In genomic region chr11:100818359-100819012, GRCm38 (mm10) we compare ENCODE assay signal across 19 mouse cellular contexts. TPM values are rescaled to one million over a fixed set of nuclear protein-coding genes. Genes with fewer than 3 reads are reported as not detected.
DNase-seq lines count a peak whose midpoint lies in the region; ATAC-seq lines count a peak whose summit lies in the region.
"Had no signal": no experiment of that assay in that cellular context is flagged by ENCODE, and none has a peak within 500 bp of the region (broad histone marks: within the 10 kb centered on the region; RNA-seq: fewer than 3 reads in every experiment).

No protein-coding gene starts in this region.

- H3K9ac ChIP-seq in liver, embryonic 15.5 days: peak overlapping the region; percentile 7; the same call in 1 of the 2 replicates
- H3K9ac ChIP-seq: hindbrain, embryonic 15.5 days; midbrain, embryonic 13.5 days had no signal

- peak overlapping the region; percentile 50 for H3K4me2 ChIP-seq in liver, embryonic 15.5 days
- H3K4me2 ChIP-seq: hindbrain, embryonic 15.5 days; midbrain, embryonic 13.5 days had no signal

- no peak overlapping the region for H3K4me3 ChIP-seq in liver, embryonic 15.5 days (replicated peaks)
- H3K4me3 ChIP-seq: hindbrain, embryonic 15.5 days; midbrain, embryonic 13.5 days; myocyte had no signal

- peaks cover 93% of the 10 kb centered on the region for H3K4me1 ChIP-seq in liver, embryonic 15.5 days (replicated peaks)
- H3K4me1 ChIP-seq: midbrain, embryonic 13.5 days had no signal

- peak; percentile 55 for ATAC-seq in erythroid progenitor cell, adult 5-6 weeks (replicated peaks; ENCODE audit: low FRiP score, poor library complexity, severe bottlenecking)
- peak; percentile 63 for ATAC-seq in liver, embryonic 15.5 days (ENCODE audit: insufficient read depth)
- ATAC-seq: forebrain, embryonic 16.5 days; midbrain, embryonic 13.5 days had no signal

- no peaks in the 10 kb centered on the region for H3K9me3 ChIP-seq in liver, embryonic 15.5 days (replicated peaks)
- H3K9me3 ChIP-seq: hindbrain, embryonic 15.5 days; midbrain, embryonic 13.5 days had no signal

- peak overlapping the region; percentile 53 for H3K27ac ChIP-seq in liver, embryonic 15.5 days (replicated peaks)
- H3K27ac ChIP-seq: hindbrain, embryonic 15.5 days; midbrain, embryonic 13.5 days; stomach, postnatal 0 days had no signal

- 38% methylated on average over 15 of the region's 15 CpGs for WGBS in liver, embryonic 15.5 days (ENCODE audit: insufficient replicate concordance)

- DNase-seq in CD4-positive helper T cell, adult 2 months (ENCODE audit: low read depth, low spot score): peak; percentile 61
- DNase-seq in CD4-positive, CD25-positive, alpha-beta regulatory T cell, adult 2 months (ENCODE audit: low read depth, low spot score): peak; percentile 69
- no peak for DNase-seq in layer of hippocampus, postnatal 25 days (ENCODE audit: extremely low spot score in 1 of 2, low spot score in 1 of 2)
- no peak for DNase-seq in kidney, postnatal 36 days
- DNase-seq in frontal cortex, adult 2 months (ENCODE audit: extremely low spot score in 1 of 2, low spot score in 1 of 2): no peak
- DNase-seq: gastrocnemius, postnatal 14 days; heart, postnatal 14 days; kidney, adult 18-20 months; lung, adult 18-20 months; lung, postnatal 4 days; right cerebral cortex, adult 18-20 months had no signal

- H3K27me3 ChIP-seq in liver, embryonic 15.5 days: no peaks in the 10 kb centered on the region
- H3K27me3 ChIP-seq: hindbrain, embryonic 15.5 days; midbrain, embryonic 13.5 days had no signal

- H3K36me3 ChIP-seq in liver, embryonic 15.5 days (replicated peaks): no peaks in the 10 kb centered on the region
- H3K36me3 ChIP-seq: hindbrain, embryonic 15.5 days; midbrain, embryonic 13.5 days had no signal

RNA-seq across cellular contexts. Expression of gene Stat5b, which starts 32.0 kb away (rescaled TPM):
- 5.9 and 10.1 TPM in 2 replicates for total RNA-seq in erythroid progenitor cell, adult 5-6 weeks (2015; ENCODE audit: low replicate concordance)
- total RNA-seq in erythroid progenitor cell, adult 5-6 weeks (2017; ENCODE audit: low replicate concordance): 7.0 and 10.3 TPM in 2 replicates
- 20.6 and 22.5 TPM in 2 replicates for polyA plus RNA-seq in liver, embryonic 15.5 days (2015; fragmentation: Nextera tagmentation; extraction: Ambion mirVana)
- 10 to 100 TPM; 11.5 to 11.7 TPM for total RNA-seq in layer of hippocampus, postnatal 25 days (2021)
- polyA plus RNA-seq in frontal cortex, adult 2 months (2012; rRNA removed): 28.7 and 29.6 TPM in 2 replicates

RNA-seq across cellular contexts. Expression of gene Stat5a, which starts 40.7 kb away (rescaled TPM):
- total RNA-seq in erythroid progenitor cell, adult 5-6 weeks (2015; ENCODE audit: low replicate concordance): 3.2 and 7.5 TPM in 2 replicates
- total RNA-seq in erythroid progenitor cell, adult 5-6 weeks (2017; ENCODE audit: low replicate concordance): 5.3 and 5.4 TPM in 2 replicates
- 8.2 and 8.7 TPM in 2 replicates for polyA plus RNA-seq in liver, embryonic 15.5 days (2015; fragmentation: Nextera tagmentation; extraction: Ambion mirVana)
- 1 to 10 TPM; 1.1 to 1.7 TPM for total RNA-seq in layer of hippocampus, postnatal 25 days (2021)
- 3.4 and 3.7 TPM in 2 replicates for polyA plus RNA-seq in frontal cortex, adult 2 months (2012; rRNA removed)

RNA-seq across cellular contexts. Expression of gene Ghdc, which starts 47.7 kb away (rescaled TPM):
- 0.72 and 0.84 TPM in 2 replicates for total RNA-seq in erythroid progenitor cell, adult 5-6 weeks (2015; ENCODE audit: low replicate concordance)
- 0.51 and 1.4 TPM in 2 replicates for total RNA-seq in erythroid progenitor cell, adult 5-6 weeks (2017; ENCODE audit: low replicate concordance)
- 1.5 and 1.9 TPM in 2 replicates for polyA plus RNA-seq in liver, embryonic 15.5 days (2015; fragmentation: Nextera tagmentation; extraction: Ambion mirVana)
- 1 to 10 TPM; 5.2 to 6.8 TPM for total RNA-seq in layer of hippocampus, postnatal 25 days (2021)
- polyA plus RNA-seq in frontal cortex, adult 2 months (2012; rRNA removed): 7.7 and 9.3 TPM in 2 replicates

RNA-seq across cellular contexts. Expression of gene Hcrt, which starts 55.8 kb away (rescaled TPM):
- not detected in 2 replicates for total RNA-seq in erythroid progenitor cell, adult 5-6 weeks (2015; ENCODE audit: low replicate concordance)
- total RNA-seq in erythroid progenitor cell, adult 5-6 weeks (2017; ENCODE audit: low replicate concordance): not detected in 2 replicates
- polyA plus RNA-seq in liver, embryonic 15.5 days (2015; fragmentation: Nextera tagmentation; extraction: Ambion mirVana): not detected in 2 replicates
- not detected for total RNA-seq in layer of hippocampus, postnatal 25 days (2021)
- 0.50 and 0.62 TPM in 2 replicates for polyA plus RNA-seq in frontal cortex, adult 2 months (2012; rRNA removed)
- total RNA-seq: gastrocnemius, postnatal 14 days; heart, postnatal 14 days; layer of hippocampus, adult 18-20 months had no signal
- polyA plus RNA-seq: myocyte; stomach, postnatal 0 days had no signal

RNA-seq across cellular contexts. Expression of gene Kcnh4, which starts 58.7 kb away (rescaled TPM):
- not detected in 2 replicates for total RNA-seq in erythroid progenitor cell, adult 5-6 weeks (2015; ENCODE audit: low replicate concordance)
- not detected in 2 replicates for total RNA-seq in erythroid progenitor cell, adult 5-6 weeks (2017; ENCODE audit: low replicate concordance)
- polyA plus RNA-seq in liver, embryonic 15.5 days (2015; fragmentation: Nextera tagmentation; extraction: Ambion mirVana): not detected in 2 replicates
- 1 to 10 TPM; 1.1 to 1.8 TPM for total RNA-seq in layer of hippocampus, postnatal 25 days (2021)
- 15.8 and 19.2 TPM in 2 replicates for polyA plus RNA-seq in frontal cortex, adult 2 months (2012; rRNA removed)
- total RNA-seq: gastrocnemius, postnatal 14 days; heart, postnatal 14 days had no signal

Comparison
In these comparisons a context has a peak if more than half of its experiments do, and no peak if none do; other contexts are left out.
1. DNase-seq: peak in CD4-positive helper T cell, adult 2 months (single experiment) and CD4-positive, CD25-positive, alpha-beta regulatory T cell, adult 2 months (single experiment); none in layer of hippocampus, postnatal 25 days (0 of 2), kidney, postnatal 36 days (0 of 2) and frontal cortex, adult 2 months (0 of 2).